Mouse (Mus musculus) ES-E14 (cell line): Measurements from ENCODE around the gene Gm49318.

ENCODE experiments used
- CHD2 ChIP-seq: IDR thresholded peaks from 2 replicates; pipeline ENCODE4 v1.6.1; 2014; ENCODE audit warnings: mild to moderate bottlenecking, low read depth, low read length, inconsistent platforms
- MAFK ChIP-seq: IDR thresholded peaks from 2 replicates; pipeline ENCODE4 v1.6.1; 2014; ENCODE audit warnings: mild to moderate bottlenecking, low read depth, low read length, inconsistent platforms; ENCODE audit not compliant: insufficient read depth
- ZC3H11A ChIP-seq: IDR thresholded peaks from 2 replicates; pipeline ENCODE4 v1.6.1; 2012; ENCODE audit warnings: low read depth, mild to moderate bottlenecking, inconsistent platforms, low read length, borderline replicate concordance
- ZNF384 ChIP-seq: IDR thresholded peaks from 2 replicates; pipeline ENCODE4 v1.6.1; 2012; ENCODE audit warnings: low read depth, low read length, inconsistent platforms

DNA sequence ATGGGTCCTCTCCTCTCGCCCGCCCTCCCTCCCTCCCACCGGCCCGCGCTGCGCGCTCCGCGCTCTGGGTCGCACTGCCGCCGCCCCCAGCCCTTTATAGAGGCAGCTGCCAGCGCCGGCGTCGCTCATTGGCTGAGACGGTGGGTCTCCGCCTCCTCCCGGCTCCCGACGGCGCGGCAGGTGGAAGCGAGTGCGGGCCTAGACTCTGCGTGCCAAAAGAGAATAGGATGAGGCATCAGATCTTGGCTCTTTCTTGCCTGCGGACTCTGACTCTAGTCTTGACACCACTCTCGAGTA, 19.2 kb downstream of the Gm49318 start, which contains the start of gene Elavl3:
- TF ChIP-seq MAFK (no peak), CHD2 (no peak), ZC3H11A (no peak), ZNF384 (no peak)
